Mouse (Mus musculus) kidney, adult 2 months (tissue): ENCODE results near the gene Pram1. TPM values are rescaled to one million over a fixed set of nuclear protein-coding genes. Genes with fewer than 3 reads are reported as not detected.

Experiments
- DNase-seq: peaks from one replicate; pipeline ENCODE4 v3.0.0; 2021
- H3K27ac ChIP-seq: fragments of 200-500 bp; 2 replicates; pipeline ENCODE4 v1.5.1; 2012; ENCODE audit warnings: low read depth, low read length, control low read depth, inconsistent platforms; ENCODE audit not compliant: insufficient read depth
- H3K27me3 ChIP-seq: fragments of 200-500 bp; replicated peaks from 2 replicates; pipeline ENCODE4 v1.6.1; 2012; ENCODE audit warnings: mild to moderate bottlenecking, moderate library complexity, low read length, inconsistent platforms; ENCODE audit not compliant: control insufficient read depth, insufficient read depth
- H3K36me3 ChIP-seq: fragments of 200-500 bp; 2 replicates; pipeline ENCODE4 v1.6.1; 2012; ENCODE audit warnings: mild to moderate bottlenecking, moderate library complexity, low read length, inconsistent platforms; ENCODE audit not compliant: control insufficient read depth, insufficient read depth
- H3K4me1 ChIP-seq: fragments of 200-500 bp; 2 replicates; pipeline ENCODE4 v1.6.1; 2011; ENCODE audit warnings: low read length; ENCODE audit not compliant: control insufficient read depth, insufficient read depth
- H3K4me3 ChIP-seq: fragments of 200-500 bp; 2 replicates; pipeline ENCODE4 v1.5.1; 2011; ENCODE audit warnings: mild to moderate bottlenecking, low read depth, low read length, control low read depth; ENCODE audit not compliant: insufficient read depth
- CTCF ChIP-seq: fragments of 200-500 bp; conservative IDR thresholded peaks from 2 replicates; pipeline ENCODE4 v1.5.1; 2011; ENCODE audit warnings: low read depth, mild to moderate bottlenecking, control low read depth, low read length, moderate library complexity, mixed read lengths; ENCODE audit not compliant: insufficient read depth, insufficient read length
- POLR2A ChIP-seq: fragments of 200-500 bp; IDR thresholded peaks from one replicate; pipeline ENCODE4 v1.6.1; 2011; ENCODE audit warnings: low read depth, low read length, control low read depth
- WGBS: fragments of 180-500 bp; shearing (Covaris S2); methylation state at CpG from one replicate; pipeline ENCODE4 v1.1.7; 2018; 5-methylcytosine and 5-hydroxymethylcytosine counted together
- polyA plus RNA-seq: library from polyadenylated mRNA; depleted of rRNA; stranded (reverse); fragments of >200 nt; gene quantifications from 2 replicates; pipeline ENCODE4 v1.2.3, GENCODE M21; 2012; rRNA removed

Gene Pram1
- polyA plus RNA-seq, 1 experiment = 0.48 TPM

DNA sequence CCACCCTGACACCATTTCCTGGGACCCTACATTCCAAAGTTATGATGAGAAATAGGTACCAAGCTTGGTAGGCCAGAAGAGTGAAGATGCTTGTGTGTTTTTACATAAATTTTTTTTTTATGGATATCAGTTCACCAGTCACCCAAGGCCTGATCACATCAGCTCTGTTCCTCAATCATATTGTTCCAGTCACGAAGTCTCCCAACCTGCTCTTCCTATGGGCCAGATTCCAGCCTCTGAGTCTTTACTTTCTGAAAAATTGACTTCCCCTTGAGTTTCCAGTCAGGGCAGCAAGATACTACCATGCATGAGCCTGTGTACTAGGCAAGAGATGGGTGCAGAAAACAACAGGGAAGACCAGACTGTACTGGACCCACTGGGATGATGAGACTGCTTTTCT lies 48.9 kb downstream of the Pram1 start, which contains the start of gene Hnrnpm:
Hnrnpm (minus strand) TSS at position 101 of the 400 bp plus-strand sequence.
- 93% methylated on average over 1 of the region's 1 CpGs for WGBS
- no peak for DNase-seq
- H3K4me3 ChIP-seq = no peak within 1 kb of the TSS
- no peaks in the 10 kb centered on the region; the same call in 1 of the 2 replicates for H3K36me3 ChIP-seq
- TF ChIP-seq POLR2A (no peak), CTCF (no peak)
- no peaks in the 10 kb centered on the region for H3K27me3 ChIP-seq
- H3K27ac ChIP-seq = peak within 1 kb of the TSS; percentile 43; the same call in 1 of the 2 replicates
- peaks cover 19% of the 10 kb centered on the region for H3K4me1 ChIP-seq

Other genes starting within 250 kb of the Pram1 start
- gene Zfp101, start 243.4 kb upstream of the Pram1 start, polyA plus RNA-seq = 1.8 and 2.1 TPM in 2 replicates
- gene Actl9, start 205.2 kb upstream of the Pram1 start, polyA plus RNA-seq = 0.33 and 0.53 TPM in 2 replicates
- 31.4 and 37.9 TPM in 2 replicates for gene Adamts10, start 113.9 kb upstream of the Pram1 start, polyA plus RNA-seq
- gene Myo1f, start 82.3 kb upstream of the Pram1 start, polyA plus RNA-seq = 1.5 and 2.7 TPM in 2 replicates
- 43.2 and 44.0 TPM in 2 replicates for gene Zfp414, start 9.0 kb upstream of the Pram1 start, polyA plus RNA-seq
- gene Hnrnpm, start 48.8 kb downstream of the Pram1 start, polyA plus RNA-seq = 49.9 and 50.7 TPM in 2 replicates
- gene March2, start 80.6 kb downstream of the Pram1 start, polyA plus RNA-seq = 95.8 and 102 TPM in 2 replicates
- 291 and 303 TPM in 2 replicates for gene Rab11b, start 122.5 kb downstream of the Pram1 start, polyA plus RNA-seq
- 19.2 and 21.0 TPM in 2 replicates for gene Angptl4, start 143.8 kb downstream of the Pram1 start, polyA plus RNA-seq
- 83.0 and 89.3 TPM in 2 replicates for gene Kank3, start 172.5 kb downstream of the Pram1 start, polyA plus RNA-seq
- 620 and 1,023 TPM in 2 replicates for gene Rps28, start 186.5 kb downstream of the Pram1 start, polyA plus RNA-seq
- 672 and 745 TPM in 2 replicates for gene Ndufa7, start 186.5 kb downstream of the Pram1 start, polyA plus RNA-seq
- gene Cd320, start 205.0 kb downstream of the Pram1 start, polyA plus RNA-seq = 71.3 and 87.8 TPM in 2 replicates
- gene Gm7029, start 235.8 kb downstream of the Pram1 start, polyA plus RNA-seq = not detected in 2 replicates